Mouse (Mus musculus): ENCODE measurements at regions not wholly inside any gene's neighbourhood (a gene's known extent, or its start where the extent isn't known, plus 50 kb on each side); places are given as distances from the start of the nearest gene placed in this dataset.
A peak's percentile ranks its signal among the peaks of the same experiment; 100 is the strongest.

GRCm38 (mm10) chr3:144324974-144325373, 120.0 kb upstream of the Lmo4 start:
- DNase-seq (ENCODE audit: low read depth): no peak

- DNase-seq (ENCODE audit: low read depth): no peak
Measured at GRCm38 (mm10) chr3:144323524-144323923, 118.5 kb upstream of the Lmo4 start.

GRCm38 (mm10) chr3:144319468-144320205, 114.6 kb upstream of the Lmo4 start:
- DNase-seq (ENCODE audit: low read depth): no peak

- no peak for DNase-seq (ENCODE audit: low read depth)
Measured at GRCm38 (mm10) chr3:144318761-144319467, 113.9 kb upstream of the Lmo4 start.

GRCm38 (mm10) chr3:144310748-144311147, 105.7 kb upstream of the Lmo4 start:
- DNase-seq (ENCODE audit: low read depth): no peak

GRCm38 (mm10) chr3:144308616-144309015, 103.6 kb upstream of the Lmo4 start:
- no peak for DNase-seq (ENCODE audit: low read depth)

GRCm38 (mm10) chr3:144307557-144307956, 102.5 kb upstream of the Lmo4 start:
- no peak for DNase-seq (ENCODE audit: low read depth)

GRCm38 (mm10) chr3:144305456-144305855, 100.4 kb upstream of the Lmo4 start:
- no peak for DNase-seq (ENCODE audit: low read depth)

- no peak for DNase-seq (ENCODE audit: low read depth)
Measured at GRCm38 (mm10) chr3:144304924-144305323, 99.9 kb upstream of the Lmo4 start.

GRCm38 (mm10) chr3:144302626-144303025, 97.6 kb upstream of the Lmo4 start:
- DNase-seq (ENCODE audit: low read depth): no peak

- DNase-seq (ENCODE audit: low read depth): no peak
Measured at GRCm38 (mm10) chr3:144301068-144301467, 96.0 kb upstream of the Lmo4 start.

GRCm38 (mm10) chr3:144299239-144299638, 94.2 kb upstream of the Lmo4 start:
- no peak for DNase-seq (ENCODE audit: low read depth)

GRCm38 (mm10) chr3:144289489-144289888, 84.5 kb upstream of the Lmo4 start:
- DNase-seq (ENCODE audit: low read depth): no peak

- no peak for DNase-seq (ENCODE audit: low read depth)
Measured at GRCm38 (mm10) chr3:144286100-144286499, 81.1 kb upstream of the Lmo4 start.

GRCm38 (mm10) chr3:144284326-144284725, 79.3 kb upstream of the Lmo4 start:
- DNase-seq (ENCODE audit: low read depth): no peak

- DNase-seq (ENCODE audit: low read depth): no peak
Measured at GRCm38 (mm10) chr3:144273115-144273514, 68.1 kb upstream of the Lmo4 start.

GRCm38 (mm10) chr3:144270206-144270605, 65.2 kb upstream of the Lmo4 start:
- DNase-seq (ENCODE audit: low read depth): no peak

GRCm38 (mm10) chr3:144264554-144264953, 59.5 kb upstream of the Lmo4 start:
- no peak for DNase-seq (ENCODE audit: low read depth)

GRCm38 (mm10) chr3:144260886-144261285, 55.9 kb upstream of the Lmo4 start:
- DNase-seq (ENCODE audit: low read depth): peak; percentile 2

- DNase-seq (ENCODE audit: low read depth): no peak
Measured at GRCm38 (mm10) chr3:144257714-144258517, 52.9 kb upstream of the Lmo4 start.

GRCm38 (mm10) chr3:144257196-144257595, 52.2 kb upstream of the Lmo4 start:
- no peak for DNase-seq (ENCODE audit: low read depth)
